Mouse (Mus musculus) inflammation-experienced regulatory T-cells, adult 6 months (primary cell): ENCODE data around the gene Srsf9. TPM values are rescaled to one million over a fixed set of nuclear protein-coding genes. Genes with fewer than 3 reads are reported as not detected.
A peak's percentile ranks its signal among the peaks of the same experiment; 100 is the strongest.
"Not testable (repeated sequence)": the region's sequence is repeated elsewhere in the genome, so short reads cannot be mapped to it uniquely, and the experiment has no call there.

Experiments used
- ATAC-seq: one replicate; pipeline ENCODE4 v1.8.0; 2017
- polyA plus RNA-seq, 3 experiments: library from polyadenylated mRNA; unstranded; fragments of 100-300 nt; shearing (Covaris generic); gene quantifications; one replicate each; pipeline ENCODE4 v1.2.1; 2017

Srsf9 gene
- 10 to 100 TPM; 15.7 to 26.8 (median 26.5) TPM for polyA plus RNA-seq

DNA sequence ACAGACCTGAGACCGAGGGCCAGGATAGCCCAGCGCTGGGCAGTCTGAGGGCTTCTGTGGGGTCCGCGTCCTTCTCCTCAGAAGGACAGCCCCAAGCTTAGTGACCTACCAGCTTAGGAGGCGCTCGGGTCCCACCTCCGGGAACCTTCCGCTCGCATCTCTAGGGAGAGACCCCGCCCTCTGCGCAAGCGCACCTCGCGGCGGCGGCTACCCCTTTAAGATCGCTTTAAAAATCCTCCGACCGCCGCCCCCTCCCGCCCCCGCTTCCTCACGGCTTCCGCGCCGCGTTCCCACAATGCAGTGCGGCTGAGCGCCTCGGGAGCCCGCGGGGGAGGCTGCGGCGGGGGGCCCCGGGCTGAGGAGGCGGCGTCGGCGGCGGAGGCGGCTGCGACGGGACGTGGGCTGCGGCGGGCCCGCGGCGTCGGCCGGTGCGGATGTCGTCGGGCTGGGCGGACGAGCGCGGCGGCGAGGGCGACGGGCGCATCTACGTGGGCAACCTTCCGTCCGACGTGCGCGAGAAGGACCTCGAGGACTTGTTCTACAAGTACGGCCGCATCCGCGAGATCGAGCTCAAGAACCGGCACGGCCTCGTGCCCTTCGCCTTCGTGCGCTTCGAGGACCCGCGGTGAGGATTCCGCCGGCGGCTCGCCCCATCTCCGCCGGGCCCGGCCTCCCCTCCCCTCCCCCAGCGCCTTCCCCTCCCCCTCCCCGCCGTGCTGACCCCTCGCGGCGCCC lies at the start of gene Srsf9:
Gene Srsf9, plus strand, starts transcription at position 303 of the 735 bp plus-strand sequence.
- ATAC-seq = peak; percentile 93

DNA sequence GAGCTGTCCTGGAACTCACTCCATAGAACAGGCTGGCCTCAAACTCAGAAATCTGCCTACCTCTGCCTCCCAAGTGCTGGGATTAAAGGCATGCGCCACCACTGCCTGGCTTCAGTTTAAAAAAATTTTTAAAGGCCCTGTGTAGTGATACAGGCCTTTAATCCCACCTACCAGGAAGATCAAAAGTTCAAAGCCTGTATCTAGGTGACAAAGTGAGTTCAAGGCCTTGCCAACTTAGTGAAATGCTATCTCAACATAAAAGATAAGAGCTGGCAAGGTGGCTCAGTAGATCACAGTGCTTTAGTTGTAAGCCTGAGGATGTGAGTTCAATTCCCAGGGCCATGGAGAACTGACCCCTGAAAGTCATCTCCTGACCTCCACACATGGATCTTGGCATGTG lies 48.9 kb upstream of the Srsf9 start:
- no peak for ATAC-seq

DNA sequence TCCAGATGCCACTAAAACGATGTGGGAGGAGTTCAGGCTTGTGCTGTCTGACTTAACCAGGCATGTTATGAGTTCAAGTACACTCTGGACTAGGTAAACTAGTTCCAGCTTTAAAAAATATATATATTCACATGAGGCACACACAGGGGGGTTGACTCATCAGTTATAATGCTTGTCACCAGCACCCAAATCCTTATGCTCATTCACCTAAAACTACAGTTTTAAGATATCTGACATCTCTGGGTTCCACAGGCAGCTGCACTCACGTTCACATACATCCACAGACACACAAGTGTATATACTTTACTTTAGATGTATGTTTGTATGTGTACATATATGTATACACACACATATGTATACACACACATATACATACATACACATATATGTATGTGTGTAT lies 48.2 kb upstream of the Srsf9 start:
- ATAC-seq = no peak

DNA sequence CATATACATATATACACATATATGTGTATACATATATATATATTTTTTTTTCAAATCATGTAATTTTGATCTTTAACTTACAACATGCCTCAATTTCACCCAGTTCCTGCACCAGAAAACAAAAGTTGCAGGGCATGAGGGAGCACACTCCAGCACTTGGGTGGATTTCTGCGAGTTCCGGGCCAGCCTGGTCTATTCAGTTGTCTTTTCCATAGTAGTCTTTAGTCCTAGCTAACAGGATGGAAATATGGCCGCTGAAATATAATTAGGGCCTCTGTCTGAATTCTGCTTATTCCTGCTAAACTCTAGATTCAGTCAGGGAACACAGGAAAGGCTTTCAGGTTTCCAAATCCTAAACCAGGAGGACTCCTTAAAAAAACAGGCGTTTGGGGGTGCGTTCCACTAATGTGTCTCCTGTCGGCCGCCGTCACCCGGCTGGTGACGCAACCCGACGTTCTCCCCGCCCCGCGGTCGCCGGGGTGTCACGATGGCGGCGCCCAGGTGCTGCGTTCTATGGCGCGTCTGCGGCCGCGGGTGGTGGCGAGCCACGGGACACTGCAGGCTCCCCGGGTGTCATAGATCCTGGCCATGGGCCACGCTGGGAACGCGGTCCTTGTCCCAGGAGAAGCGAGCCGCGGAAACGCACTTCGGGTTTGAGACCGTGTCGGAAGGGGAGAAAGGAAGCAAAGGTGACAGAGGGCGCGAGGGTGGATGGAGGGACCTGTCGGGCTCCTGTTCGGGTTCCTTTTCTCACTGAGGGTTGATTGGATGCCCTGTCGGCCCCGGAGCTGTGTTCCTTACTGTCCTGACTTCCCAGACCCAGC lies 47.5 kb upstream of the Srsf9 start, which contains the start of gene Coq5:
Gene Coq5, plus strand, starts transcription at position 441 of the 824 bp plus-strand sequence.
- peak; percentile 89 for ATAC-seq

DNA sequence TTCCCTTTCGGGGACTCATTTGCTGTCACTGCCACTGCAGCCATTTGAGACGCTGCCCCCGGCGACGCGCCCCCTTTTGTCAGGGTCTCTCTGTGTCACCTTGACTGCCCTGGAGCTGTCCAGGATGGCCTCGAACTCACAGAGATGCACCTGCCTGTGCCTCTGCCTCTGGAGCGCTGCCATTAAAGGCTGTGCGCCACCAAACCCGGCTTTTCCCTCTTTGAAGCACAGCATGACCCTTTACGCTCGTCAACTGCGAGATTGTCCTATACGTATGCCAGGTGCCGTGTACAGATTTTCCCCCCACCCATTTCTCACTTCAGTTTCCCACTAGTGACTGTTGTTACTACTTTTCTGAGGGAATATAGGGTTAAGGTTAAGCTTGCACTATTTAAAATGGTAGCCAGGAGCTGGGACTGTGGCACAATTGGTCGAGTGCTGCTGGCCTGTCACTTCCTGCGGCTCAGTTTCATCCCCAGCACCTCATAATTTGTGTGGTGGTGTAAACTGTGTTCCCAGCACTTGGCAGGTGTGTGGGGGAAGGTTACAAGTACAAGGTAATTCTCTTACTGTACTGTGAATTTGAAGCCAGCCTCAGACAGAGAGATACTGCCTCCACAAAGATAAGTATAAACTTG lies 46.8 kb upstream of the Srsf9 start:
- no peak for ATAC-seq

DNA sequence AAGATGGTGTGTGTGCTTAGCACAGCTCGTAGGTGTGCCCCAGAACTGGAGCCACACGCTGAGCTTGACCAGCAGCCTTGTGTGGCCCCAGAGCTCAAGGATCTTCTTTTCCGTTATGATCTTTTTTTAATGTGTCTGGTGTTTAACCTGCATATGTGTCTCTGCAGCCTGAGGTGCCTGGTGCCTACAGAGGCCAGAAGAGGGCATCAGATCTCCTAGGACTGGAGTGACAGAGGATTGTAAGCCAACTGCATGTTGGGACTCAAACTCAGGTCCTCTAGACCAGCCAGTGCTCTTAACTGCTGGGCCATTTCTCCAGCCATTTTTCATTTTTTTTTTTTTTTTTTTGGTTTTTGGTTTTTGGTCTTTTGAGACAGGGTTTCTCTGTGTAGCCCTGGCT lies 42.2 kb upstream of the Srsf9 start:
- ATAC-seq = no peak

DNA sequence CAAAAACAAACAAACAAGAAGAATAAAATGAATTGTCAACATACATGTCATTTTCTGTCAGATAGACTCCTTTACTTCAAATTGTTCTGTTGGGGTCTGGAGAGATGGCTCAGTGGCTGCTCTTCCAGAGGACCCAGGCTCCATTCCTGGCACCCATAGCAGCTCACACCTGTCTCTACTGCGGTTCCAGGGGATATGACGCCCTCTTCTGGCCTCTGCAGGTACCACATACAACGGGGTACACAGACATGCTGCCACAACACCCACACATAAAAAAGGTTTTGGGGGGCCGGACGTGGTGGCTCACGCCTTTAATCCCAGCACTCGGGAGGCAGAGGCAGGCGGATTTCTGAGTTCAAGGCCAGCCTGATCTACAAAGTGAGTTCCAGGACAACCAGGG lies 32.8 kb upstream of the Srsf9 start:
- no peak for ATAC-seq

DNA sequence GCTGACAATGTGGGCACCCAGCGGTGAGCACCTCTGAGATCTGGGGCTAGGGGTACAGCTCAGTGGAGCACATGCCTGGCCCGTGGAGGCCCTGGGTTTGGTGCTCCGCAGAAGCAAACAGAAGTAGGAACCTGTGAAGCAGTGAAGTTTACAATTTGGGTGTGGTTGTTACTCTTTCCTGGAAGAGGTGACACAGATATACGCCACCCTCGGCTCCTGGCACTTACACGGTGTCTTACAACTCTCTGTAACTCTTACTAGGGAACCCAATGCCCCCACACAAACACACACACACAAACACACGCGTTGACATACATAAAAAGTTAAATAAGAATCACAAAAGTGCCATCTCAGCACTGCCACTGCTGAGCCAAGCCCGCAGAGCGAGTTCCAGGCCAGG lies 30.6 kb upstream of the Srsf9 start:
- ATAC-seq = no peak

DNA sequence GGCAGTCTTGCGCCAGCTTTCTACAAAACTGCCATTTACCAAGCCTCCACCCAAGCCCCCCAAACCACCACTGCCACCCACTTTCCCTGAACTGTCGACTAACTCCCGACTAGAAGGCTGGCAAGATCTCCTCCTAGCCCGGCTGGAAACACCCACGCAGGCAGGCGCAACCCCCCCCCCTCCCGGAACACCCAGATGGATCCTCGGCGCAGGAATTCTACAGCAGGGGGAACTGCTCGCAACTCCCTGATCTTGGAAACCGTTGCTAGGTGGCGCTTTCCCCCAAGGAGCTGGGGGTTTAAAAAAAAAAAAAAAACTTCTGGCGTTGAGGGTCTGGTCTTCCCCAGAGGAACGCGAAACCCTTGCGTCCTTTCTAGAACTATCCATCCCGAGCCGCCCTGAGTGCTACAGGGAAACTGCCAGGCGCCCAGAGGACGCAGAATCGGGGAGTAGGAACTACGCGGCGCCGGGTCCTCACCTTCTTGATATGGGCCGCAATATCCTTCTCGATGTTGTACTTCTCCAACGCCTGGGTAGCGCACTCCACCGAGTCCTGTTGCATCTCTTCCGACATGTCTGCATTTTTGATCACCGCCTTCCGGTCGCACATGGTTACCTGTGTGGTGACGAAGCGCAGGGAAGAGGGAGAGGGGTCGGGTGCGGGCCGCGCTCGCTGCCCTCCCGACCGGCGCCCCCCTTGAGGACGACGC lies 26.8 kb upstream of the Srsf9 start:
- ATAC-seq = peak; percentile 48

DNA sequence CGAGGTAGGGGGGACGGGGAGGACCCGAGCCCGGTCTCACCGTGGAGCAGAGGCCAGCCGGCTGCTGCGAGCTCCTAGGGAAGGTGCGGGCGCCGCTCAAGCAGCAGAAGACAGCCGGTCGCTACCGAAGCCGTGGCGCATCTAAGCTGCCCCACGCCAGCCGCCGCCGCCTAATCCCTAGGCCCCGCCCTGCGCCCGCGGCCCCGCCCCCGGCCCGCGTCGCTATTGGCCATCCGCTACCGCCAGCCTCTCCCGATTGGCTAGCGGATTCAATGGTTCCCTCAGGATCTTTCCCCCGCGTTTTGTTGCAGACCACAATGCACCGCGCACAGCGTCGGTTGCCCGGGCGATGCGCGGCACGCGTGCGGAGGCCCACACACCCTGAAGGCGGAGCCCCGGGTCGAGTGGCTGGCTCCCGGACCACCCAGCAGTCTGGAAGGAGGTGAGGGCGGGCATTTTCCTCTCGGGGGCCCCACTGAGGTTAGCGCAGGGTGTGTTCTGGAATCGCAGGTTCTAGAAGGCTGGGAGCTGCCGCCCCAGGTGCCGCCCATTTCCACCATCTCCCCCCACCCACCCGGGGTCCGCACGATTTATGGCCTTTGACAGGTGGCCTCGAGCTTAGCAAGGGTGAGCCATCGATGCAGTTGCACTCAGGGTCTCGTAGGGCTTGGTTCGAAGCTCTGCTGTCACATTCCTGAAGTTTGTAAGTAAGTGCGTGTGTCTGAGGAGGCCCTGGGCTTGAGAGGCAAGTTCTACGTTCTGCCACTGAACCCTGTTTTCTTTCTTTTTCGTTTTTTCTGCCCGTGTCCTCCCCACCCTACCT lies 26.0 kb upstream of the Srsf9 start, which contains the start of gene Dynll1:
Gene Dynll1, minus strand, starts transcription at position 208 of the 823 bp plus-strand sequence.
- ATAC-seq = peak; percentile 96

DNA sequence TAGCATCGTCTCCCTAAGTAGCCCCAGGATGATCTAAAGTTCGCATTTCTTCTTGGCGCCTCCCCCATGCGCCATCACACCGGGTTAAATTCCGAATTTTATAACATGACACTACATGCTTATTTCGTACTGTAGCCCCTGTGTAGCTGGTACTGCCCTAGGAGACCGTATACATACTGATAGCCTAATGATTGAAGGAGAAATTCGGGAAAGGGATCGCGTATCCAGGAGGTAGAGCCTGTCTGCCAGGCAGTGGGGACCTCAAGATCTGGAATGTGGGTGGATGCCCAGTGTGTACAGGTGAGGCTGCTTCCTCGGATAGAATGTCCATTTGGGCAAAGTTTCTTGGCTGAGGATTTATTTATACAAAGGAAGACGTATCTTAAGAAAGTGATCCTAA lies 25.4 kb upstream of the Srsf9 start:
- no peak for ATAC-seq

DNA sequence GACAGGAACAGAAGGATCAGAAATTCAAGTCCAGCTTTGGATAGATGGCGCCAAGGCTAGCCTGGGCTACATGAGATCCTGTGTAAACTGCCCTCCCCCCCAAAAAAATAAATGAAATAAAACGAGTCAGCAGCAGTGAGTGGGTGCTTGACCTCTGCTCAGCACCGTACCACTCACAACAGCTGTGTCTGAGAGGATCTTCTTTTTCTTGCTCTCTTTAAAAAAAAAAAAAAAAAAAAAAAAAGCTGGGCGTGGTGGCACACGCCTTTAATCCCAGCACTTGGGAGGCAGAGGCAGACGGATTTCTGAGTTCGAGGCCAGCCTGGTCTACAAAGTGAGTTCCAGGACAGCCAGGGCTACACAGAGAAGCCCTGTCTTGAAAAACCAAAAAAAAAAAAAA lies 24.8 kb upstream of the Srsf9 start:
- not testable (repeated sequence) for ATAC-seq

DNA sequence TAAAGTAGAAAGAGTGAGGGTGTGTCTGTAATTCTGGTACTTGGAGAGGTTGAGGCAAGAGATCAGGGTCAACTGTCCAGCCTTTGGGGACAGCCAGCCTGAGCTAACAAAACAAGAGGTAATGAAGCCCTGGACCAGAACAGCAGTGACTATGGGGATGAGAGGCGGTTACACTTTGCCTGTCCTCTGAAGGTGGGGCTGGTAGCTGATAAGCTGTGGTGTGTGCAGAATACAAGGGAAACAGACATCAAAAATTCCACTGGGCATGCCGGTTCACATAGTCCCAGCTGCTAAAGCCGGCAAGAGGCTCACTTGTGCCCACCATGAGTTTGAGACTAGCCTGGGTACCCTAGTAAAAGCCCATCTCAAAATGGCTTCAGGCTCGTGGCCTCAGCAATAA lies 14.6 kb upstream of the Srsf9 start:
- ATAC-seq = no peak

DNA sequence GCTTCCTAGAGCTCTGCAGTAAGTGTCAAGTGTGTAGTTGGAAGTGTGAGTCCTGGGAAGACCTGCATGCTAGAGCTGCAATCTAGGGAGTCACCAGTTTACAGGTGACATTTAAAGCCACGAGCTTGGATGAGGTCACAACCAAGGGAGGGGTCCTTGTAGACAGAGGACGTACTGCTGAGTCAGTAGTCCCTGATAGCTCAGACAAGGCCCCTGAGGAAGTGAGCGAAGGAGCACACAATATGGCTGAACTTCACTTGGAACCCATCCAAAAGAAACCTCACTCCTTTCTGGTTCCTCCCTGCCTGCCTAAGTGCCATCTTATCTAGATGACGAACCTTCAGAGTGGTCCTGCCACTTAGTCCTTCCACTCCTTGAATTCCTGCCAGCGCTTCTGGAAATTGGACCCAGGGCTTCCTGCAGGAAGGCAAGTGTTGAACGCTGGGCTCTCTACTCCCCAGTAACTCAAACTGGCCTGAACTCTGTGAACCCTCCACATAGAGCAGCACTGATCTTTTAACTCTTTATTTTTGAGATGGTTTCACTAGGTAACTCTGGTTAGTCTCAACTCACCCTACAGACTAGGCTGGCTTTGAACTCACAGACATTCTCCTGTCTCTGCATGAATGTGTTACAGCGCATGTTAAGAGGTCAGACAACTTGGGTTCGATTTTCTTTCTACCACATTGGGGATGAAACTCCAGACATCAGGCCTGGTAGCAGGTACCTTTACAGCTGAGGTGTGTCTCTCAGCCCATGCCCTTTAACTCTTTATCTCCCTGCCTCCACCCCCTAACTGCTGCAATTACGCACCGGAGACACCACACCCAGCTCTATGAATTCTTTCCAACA lies 13.9 kb upstream of the Srsf9 start:
- no peak for ATAC-seq

DNA sequence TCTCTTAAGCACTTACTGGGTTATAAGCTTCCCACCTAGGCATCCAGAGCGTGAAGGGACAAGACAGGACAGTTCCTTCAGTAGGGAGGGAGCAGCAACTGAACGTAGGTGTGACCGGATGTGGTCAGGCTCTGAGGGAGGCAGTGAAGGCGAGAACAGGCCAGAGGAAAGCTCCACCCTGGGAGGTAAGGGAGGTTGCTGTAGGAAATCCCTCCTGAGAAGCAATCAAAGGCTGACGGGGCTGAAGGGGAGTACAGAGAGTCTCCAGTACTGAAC lies 13.4 kb upstream of the Srsf9 start:
- no peak for ATAC-seq

DNA sequence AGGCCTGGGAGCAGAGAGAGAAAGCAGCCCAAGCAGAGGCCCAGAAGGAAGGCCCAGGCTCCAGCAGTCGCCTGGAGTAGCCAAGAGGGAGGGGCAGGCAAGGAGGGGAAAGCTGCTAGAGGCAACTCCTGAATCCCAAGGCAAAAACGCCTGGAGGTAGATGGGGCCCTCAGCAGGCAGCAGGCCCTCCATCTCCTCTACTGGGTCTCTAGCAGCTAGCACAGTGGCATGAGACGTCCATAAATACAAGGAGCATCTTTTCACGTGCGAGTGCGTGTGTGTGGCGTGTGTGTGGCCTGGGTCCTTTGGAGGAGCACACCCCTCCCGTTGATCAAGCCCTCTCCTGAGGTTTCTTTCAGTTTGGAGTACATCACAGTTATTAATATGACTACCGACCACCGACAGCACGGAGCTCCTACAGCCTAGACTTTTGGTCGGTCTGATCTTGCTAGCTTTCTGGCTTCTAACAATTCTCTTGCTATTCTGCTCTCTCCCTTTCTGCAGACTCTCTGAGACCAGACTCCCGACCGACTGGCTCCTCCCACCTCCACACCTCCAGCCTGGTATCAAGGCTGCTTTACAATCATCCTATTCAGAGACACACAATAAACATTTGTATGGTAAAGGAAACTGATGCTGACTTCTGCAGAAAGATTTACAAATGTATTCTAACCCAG lies 9.9 kb upstream of the Srsf9 start:
- no peak for ATAC-seq

DNA sequence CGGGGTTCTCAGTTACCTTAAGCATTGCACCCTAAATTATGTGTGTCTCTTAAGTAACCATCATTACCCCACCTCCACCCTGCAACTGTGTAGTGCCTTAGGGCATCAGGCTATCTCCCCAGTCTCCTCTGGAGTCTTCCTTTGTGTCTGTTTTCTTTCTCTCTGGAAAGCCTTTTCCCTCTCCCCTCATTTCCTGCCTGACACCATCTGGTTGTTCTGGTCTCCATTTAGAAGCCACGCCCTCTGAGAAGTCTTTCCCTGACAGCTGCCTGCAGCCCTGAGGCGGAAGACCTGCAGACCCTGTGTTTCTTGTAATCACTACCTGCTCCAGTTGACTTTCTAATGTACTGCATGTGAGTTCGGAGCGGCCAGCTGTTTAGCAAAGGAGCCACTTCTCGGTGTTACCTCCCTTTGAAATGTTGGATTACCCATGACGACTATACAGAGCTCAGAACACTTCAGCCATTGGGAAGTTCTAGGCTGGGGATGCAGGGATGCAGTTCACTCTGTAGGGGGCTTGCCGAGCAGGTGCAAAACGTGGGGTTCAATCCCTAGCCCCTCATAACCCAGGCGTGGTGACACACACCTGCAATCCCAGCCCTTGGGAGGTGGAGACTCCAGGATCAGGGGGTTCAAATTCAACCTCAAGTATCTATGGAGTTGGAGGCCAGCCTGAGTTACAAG lies 9.2 kb upstream of the Srsf9 start:
- no peak for ATAC-seq

DNA sequence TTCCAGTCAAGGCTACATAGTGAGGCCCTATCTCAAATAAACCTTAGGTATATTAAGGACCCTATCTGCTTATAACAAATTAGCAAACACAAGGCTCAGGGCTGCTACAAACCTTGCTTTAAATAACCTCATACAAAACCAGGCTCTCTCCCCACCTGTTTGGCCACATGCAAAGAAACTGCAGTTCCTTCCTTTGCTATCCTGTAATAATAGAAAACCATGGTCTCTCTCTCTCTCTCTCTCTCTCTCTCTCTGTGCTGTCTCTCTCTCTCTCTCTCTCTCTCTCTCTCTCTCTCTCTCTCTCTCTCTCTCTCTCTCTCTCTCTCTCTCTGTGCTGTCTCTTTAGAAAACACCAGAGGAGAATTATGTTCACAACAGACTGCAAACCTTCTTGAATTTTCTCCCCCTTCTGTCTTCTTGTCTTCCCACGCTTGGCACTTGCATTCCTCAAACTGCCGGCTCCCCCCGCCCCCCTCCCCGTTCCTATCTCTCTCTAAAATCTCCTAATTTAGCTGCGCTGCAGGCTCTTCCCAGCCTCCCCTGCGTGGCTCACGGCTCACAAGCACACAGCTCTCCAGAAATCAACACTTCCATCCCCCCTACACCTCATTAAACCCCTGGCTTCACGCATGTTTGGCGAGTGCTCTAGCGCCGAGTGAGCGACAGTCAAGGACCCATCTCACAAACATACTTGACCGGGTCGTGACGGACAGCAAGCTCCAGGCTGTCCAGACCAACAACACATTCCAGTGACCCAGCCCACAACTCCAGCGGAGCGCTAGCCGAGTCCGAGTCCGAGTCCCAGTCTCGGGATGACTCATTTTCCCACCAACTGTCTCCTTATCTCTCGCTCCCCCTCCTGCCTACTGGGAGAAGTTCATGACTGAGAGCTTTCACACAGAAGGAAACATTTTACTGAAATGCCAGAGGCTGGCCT lies 7.7 kb upstream of the Srsf9 start:
- ATAC-seq = peak; percentile 41
